Mouse (Mus musculus) adrenal gland (tissue): ENCODE measurements around the gene Hira.
"Not testable (repeated sequence)": the region's sequence is repeated elsewhere in the genome, so short reads cannot be mapped to it uniquely, and the experiment has no call there.

Experiments used
- intact Hi-C: fragments of 180-260 bp; cut with DNase I; formaldehyde crosslinking; loops from one replicate; pipeline ENCODE4 v1.15.1; 2025

The Hira gene

DNA sequence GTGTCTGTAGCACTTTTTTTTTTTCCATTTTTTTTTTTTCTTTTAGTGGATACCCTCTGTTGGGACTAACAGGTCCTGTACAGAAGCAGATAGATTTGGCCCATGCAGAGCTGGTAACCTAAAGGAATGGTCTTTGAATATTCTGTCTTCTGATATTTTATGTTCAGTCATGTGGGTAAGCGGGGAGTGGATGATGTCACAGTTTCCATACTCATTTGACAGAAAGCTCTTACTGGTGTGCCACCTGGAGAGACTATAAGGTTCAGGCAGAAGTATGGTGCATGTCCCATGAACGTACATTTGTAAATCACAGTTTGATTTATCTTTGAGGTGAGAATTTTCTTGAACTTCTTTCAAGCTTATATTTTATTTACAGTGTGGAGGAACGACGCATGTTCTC, 39.2 kb downstream of the Hira start:
- intact Hi-C loops, result no loop called here

DNA sequence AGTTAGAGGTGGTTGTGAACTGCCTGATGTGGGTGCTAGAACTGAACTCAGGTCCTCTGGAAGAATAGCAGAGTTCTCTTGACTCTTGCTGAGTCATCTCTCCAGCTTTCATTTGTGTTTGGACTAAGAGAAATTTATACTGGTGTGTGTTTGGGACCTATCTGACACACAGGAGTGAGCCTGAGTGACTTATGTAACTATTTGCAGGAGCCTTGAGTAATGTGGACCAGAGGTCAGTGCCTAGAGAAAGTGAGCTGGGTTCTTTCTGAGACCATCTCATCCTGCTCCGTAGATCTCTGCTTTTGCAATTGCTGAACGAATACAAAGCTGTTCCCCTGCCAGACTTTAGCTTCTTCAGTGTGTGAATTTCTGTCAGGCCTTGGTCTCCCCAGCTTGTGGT, 44.9 kb downstream of the Hira start:
- intact Hi-C loops, result no loop called here

- intact Hi-C loops, result no loop called here
Measured at GRCm38 (mm10) chr16:18927963-18928362, 51.1 kb downstream of the Hira start.

DNA sequence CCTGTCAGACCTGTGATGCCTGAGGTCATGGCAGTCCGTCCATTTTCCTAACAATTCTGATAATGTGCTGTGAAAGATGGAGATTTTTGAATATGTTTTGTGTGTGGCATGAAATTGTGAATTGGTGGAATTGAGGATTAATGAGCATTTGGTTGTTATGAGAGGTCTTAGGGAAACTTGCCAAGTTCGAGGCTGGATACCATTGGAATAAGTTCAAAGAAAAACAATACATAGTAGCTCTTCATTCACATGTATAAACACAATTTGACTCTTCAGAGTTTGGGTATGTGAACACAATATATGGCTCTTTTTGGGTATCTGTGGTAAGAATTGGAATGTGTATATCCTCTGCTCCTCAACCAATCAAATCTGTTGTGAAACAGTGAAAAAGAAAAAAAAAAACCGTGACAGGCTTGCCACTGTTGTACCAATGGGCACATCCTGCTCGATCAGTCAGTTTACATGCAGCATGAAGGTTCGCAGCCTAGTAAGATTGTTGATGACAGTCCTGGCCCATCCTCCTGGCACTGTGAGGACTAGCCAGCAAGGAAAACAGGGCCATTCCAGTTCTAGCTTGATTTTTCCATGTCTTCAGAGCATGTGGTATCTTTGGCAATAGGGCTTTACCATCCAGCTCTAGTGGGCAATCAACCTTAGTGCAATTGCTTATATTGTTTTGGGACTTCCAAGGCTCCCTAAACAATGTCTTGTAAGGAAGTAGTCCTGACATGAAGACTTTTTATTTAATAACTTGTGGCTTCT, 61.7 kb downstream of the Hira start:
- intact Hi-C loops, result no loop called here

DNA sequence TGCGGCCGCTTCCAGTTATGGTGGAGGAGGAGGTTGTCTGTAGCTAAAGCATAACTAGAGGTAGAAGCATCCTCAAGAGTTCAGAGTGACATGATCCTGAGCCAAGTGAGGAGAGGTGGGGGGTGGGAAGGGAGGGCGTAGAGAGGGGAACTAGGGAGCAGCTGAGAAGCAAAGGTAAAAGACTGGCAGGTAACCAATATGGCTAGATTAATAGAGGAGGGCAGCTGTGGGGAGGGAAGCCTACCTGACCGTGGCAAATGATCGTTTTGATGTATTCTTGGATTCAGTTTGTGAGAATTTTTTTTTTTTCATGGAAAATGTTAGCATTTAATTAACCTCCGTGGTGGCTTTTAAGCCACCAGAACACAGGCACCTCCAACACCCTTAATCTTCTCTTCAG, 67.1 kb downstream of the Hira start:
- intact Hi-C loops, result no loop called here

DNA sequence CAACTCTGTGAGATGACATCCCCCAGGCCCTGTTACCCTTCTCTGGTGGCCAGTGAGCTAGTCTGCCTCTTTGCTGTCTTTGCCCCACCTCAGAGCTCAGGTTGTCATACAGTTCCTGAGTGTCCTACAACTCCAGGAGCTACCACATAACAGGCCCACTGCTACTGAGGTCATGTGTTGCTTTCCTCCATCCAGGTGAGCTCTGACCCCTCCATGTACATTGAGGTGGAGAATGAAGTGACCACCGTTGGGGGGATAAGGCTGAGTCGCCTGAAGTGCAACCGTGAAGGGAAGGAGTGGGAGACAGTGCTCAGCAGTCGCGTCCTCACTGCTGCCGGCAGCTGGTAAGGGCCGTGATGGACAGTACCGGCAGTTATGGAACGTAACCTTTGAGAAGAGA, 72.1 kb downstream of the Hira start:
- intact Hi-C loops, result no loop called here

GRCm38 (mm10) chr16:18950351-18950750, 73.5 kb downstream of the Hira start:
- intact Hi-C loops, result no loop called here

DNA sequence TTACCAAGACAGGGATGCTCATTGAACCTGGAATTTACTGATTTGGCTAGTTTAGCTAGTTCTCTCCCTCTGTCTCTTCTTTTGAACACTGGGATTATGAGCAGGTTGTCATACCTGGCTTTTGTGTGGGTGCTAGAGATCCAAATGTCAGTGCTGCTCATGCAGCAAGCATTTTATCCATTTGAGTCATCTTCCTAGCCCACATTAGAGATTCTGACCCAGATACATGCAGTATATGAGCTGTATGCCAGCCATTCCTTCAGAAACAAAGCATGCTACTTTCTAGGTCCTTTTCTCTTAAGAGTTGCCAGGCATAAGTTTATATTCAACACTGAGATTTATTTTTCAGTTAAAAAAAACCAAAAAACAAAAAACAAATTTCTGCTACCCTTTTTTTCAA, 76.0 kb downstream of the Hira start:
- intact Hi-C loops, result no loop called here

DNA sequence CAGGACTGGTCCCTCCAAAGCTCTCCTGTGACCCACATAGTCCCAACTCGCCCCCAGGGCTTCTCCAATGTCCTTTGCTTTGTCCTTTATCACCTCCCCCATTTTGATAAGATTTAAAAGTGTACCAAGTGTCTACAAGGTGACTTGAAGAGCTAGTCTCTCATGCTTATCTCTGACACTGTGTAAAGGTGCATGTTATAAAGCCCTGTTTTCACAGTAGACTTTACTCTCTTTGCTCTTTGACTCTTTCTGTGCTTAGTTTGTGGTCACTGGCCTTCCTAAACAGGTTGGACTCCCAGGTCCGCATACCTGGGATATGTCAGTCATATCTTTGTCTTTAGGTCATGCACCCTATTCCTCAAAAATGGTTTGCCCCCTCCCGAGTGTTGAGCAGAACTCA, 78.2 kb downstream of the Hira start:
- intact Hi-C loops, result no loop called here

DNA sequence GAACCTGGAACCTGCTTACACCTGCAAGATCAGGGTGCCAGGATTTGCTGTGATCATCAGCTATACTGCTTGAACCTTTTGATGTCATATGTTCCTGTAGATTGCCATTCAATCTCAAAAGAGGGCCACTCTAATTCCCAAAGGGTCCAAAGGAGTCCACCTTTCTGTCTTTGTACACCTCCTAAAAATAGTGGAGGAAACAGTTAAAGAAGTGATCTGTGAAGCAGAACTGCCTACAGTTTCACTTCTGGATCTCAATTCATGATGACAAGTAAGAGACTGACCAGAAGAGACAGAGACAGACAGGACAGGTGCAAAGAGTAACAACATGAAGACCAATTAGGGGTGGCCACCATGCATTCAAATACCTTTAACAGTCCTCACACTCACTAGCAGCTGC, 86.6 kb downstream of the Hira start:
- intact Hi-C loops, result no loop called here

- intact Hi-C loops, result no loop called here
Measured at GRCm38 (mm10) chr16:18969420-18970128, 92.7 kb downstream of the Hira start.

GRCm38 (mm10) chr16:18970837-18971236, 94.0 kb downstream of the Hira start:
- intact Hi-C loops, result no loop called here

DNA sequence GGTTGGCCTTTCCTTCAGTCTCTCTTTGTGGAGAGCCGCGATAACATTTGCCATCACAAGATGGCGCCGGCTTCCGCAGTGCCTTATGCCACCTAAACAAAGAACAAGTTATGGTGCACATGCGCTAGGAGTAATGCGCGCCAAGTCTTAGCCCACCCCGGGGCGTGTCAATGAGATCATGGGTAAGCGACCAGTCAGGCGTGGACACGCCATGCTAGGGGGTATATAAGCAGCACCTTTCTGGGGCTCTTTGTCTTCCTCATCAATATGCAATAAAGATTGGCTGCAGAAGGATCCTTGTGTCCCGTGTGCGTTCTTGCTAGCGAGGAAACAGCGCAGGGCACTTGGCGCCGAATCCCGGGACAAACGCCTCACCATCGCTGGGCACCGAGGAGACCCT, 98.8 kb downstream of the Hira start:
- intact Hi-C loops, result not testable (repeated sequence)

- intact Hi-C loops, result no loop called here
Measured at GRCm38 (mm10) chr16:18976315-18976714, 99.5 kb downstream of the Hira start.

DNA sequence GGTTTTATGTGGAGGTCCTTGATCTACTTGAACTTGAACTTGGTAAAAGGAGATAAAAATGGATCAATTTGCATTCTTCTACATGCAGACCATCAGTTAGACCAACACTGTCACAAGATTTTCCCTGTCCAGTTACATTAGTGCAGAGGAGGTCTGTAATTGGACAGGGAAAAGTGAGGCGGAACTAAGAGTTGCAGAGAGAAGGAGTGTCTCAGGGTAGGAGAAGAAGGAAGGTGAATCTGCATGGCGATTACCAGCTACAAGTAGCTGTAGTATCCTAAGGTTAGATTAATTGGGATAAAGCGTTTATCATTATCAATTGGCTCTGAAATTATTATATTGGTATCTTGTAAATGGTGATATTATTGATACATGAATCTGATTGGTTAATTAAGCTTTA, 109.5 kb downstream of the Hira start:
- intact Hi-C loops, result no loop called here

GRCm38 (mm10) chr16:18986860-18987259, 110.0 kb downstream of the Hira start:
- intact Hi-C loops, result no loop called here

DNA sequence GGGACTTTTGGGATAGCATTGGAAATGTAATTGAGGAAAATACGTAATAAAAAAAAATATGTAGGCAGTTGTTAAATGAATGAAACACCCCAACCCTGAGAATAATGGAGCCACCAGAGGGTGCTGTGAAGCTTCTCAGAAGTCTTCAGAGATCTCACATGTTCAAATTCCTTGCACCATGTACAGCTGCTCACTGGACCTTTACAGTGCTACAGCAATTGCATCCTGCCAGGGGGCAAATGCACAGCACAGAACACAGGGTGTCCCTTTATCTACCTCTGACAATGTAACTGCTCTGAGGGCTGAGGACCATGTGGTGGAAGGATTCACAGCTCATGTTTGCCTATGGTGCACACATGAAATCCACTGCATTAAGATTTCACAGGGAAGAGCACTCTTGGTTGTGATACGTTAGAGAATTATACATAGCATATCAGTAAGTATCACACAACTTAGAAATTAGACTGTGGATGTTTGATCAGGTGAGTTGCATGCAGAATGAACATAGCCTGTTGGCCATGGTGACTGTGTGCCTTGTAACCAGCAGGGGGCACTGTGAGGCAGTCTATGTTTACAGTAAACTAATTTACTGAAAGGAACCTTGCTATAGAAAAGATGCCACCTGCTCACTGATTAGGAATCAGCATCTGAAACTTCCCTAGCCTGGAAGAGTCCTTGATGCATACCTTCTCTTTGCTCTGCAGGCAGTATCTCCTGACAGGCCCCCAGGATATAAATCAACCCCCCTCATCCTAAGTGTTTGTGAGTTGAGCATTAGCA, 126.0 kb downstream of the Hira start:
- intact Hi-C loops, result not testable (repeated sequence)

DNA sequence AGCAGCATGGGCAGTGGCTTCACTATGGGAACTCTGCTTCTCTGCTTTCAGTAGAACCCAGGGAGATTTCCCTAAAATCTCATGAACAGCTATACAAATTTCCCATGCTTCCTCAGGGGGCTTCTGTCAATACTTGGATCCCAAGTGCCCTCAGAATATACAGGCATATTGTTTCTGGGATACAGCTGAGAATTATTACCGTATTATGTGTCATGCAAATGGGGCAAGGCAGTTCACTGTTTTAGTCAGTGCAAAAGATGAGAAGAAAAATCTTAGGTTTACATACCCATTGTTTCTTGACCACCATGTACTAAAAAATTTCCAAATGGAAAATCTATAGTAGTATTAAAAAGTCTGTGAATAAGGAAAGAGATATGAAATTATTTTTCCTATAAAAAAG, 126.9 kb downstream of the Hira start:
- intact Hi-C loops, result no loop called here

- intact Hi-C loops, result no loop called here
Measured at GRCm38 (mm10) chr16:19005298-19005697, 128.5 kb downstream of the Hira start.

DNA sequence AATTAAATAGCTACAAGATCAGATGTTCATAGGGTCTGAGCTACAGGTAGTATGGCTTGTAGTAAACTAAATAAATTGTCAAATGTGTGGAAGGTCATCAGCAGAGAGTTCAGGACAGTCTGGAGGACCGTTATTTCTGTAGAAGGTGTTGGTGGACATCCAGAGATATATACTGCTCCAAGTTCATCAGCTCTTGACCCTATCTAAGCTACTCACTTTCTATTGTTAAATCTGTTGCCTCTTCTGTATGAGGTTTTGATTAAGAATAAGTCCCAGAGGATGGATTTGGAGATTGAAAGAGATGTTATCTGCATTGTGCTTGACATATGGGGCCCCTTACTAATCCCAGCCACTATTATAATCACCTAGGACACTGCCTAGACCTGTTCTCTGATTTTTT, 129.9 kb downstream of the Hira start:
- intact Hi-C loops, result no loop called here

DNA sequence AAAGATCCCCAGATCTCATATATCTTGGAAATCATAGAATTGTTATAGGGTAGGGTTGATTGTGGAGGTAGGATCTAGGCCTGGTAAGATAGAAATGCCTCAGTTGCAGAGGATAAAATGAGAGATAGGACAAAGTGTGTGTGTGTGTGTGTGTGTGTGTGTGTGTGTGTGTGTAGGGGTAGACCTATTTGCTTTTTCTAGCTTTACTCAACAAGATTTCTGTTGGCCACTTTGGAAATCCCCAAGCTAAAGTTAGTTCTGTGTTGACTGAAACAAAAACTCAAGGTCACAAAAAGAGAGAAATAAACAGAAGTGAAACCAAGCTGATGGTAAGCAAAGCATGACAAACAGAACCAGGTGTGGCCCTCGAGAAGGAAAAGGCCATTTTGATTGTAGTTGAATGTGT, 130.4 kb downstream of the Hira start:
- intact Hi-C loops, result not testable (repeated sequence)

DNA sequence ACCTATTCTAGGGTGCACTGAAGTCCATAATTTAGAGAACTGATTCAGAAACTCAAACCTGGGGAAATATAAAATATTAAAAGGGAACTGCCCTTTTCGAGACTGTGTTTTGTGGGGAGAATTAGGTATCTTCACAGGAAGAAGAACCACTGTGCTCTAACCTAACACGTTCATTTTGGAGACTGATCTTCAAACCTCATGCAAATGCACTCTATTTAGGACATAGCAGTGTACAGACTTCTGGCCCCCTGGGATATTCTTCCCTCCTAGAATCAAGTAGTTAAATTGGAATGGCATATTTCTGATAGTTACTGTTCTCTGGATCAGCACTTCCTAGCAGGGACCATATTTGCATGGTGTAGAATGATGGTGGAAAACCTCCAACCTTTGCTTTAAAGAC, 133.9 kb downstream of the Hira start:
- intact Hi-C loops, result no loop called here
